ENCODE assay signal across 12 mouse cellular contexts in genomic region chr16:17499249-17499883, GRCm38 (mm10). TPM values are rescaled to one million over a fixed set of nuclear protein-coding genes. Genes with fewer than 3 reads are reported as not detected.
DNase-seq lines count a peak whose midpoint lies in the region; ATAC-seq lines count a peak whose summit lies in the region.
"Had no signal": no experiment of that assay in that cellular context is flagged by ENCODE, and none has a peak within 500 bp of the region (broad histone marks: within the 10 kb centered on the region; RNA-seq: fewer than 3 reads in every experiment).

No protein-coding gene starts in this region.

- no peaks in the 10 kb centered on the region for H3K36me3 ChIP-seq in lung, embryonic 15.5 days
- H3K36me3 ChIP-seq in forebrain, embryonic 11.5 days (ENCODE audit: control insufficient read depth, insufficient read depth, low read length): no peaks in the 10 kb centered on the region
- no peaks in the 10 kb centered on the region for H3K36me3 ChIP-seq in limb, embryonic 10.5 days
- H3K36me3 ChIP-seq in neural tube, embryonic 15.5 days: no peaks in the 10 kb centered on the region
- H3K36me3 ChIP-seq: G1E had no signal

- DNase-seq in lung, postnatal 4 days: no peak
- DNase-seq in forebrain, embryonic 11.5 days (ENCODE audit: low spot score): peak; percentile 80
- peak; percentile 58 for DNase-seq in limb, embryonic 10.5 days (ENCODE audit: low spot score)
- DNase-seq in MN1 (ENCODE audit: low spot score): no peak
- DNase-seq in cerebellum, adult 11 months: no peak
- DNase-seq: heart, postnatal 4 days; lung, postnatal 36 days; thymus, postnatal 25 days had no signal

- no peaks in the 10 kb centered on the region for H3K9me3 ChIP-seq in lung, embryonic 15.5 days
- H3K9me3 ChIP-seq in forebrain, embryonic 11.5 days (ENCODE audit: control insufficient read depth, low read length): no peaks in the 10 kb centered on the region
- no peaks in the 10 kb centered on the region for H3K9me3 ChIP-seq in limb, embryonic 10.5 days (replicated peaks)
- H3K9me3 ChIP-seq in neural tube, embryonic 15.5 days (replicated peaks): no peaks in the 10 kb centered on the region
- H3K9me3 ChIP-seq: G1E had no signal

- 26% methylated on average over 10 of the region's 10 CpGs for WGBS in lung, embryonic 15.5 days
- 20% methylated on average over 10 of the region's 10 CpGs for WGBS in forebrain, embryonic 11.5 days
- 36% methylated on average over 10 of the region's 10 CpGs for WGBS in limb, embryonic 10.5 days
- WGBS in neural tube, embryonic 15.5 days: 18% methylated on average over 10 of the region's 10 CpGs

- H3K9ac ChIP-seq in lung, embryonic 15.5 days: no peak overlapping the region
- no peak overlapping the region for H3K9ac ChIP-seq in forebrain, embryonic 11.5 days (ENCODE audit: low read length)
- H3K9ac ChIP-seq in neural tube, embryonic 15.5 days (replicated peaks): no peak overlapping the region

- no peak overlapping the region for H3K4me2 ChIP-seq in lung, embryonic 15.5 days
- 0 out of 2 replicates have a peak overlapping the region, but pooled peaks have one; percentile 15 for H3K4me2 ChIP-seq in forebrain, embryonic 11.5 days (ENCODE audit: low read depth, low read length, severe bottlenecking)
- peak overlapping the region; percentile 11; the same call in 1 of the 2 replicates for H3K4me2 ChIP-seq in neural tube, embryonic 15.5 days

- 0 out of 2 replicates have a peak, but pooled peaks cover 5% of the 10 kb centered on the region for H3K4me1 ChIP-seq in lung, embryonic 15.5 days
- H3K4me1 ChIP-seq in forebrain, embryonic 11.5 days (replicated peaks; ENCODE audit: control insufficient read depth, insufficient read depth, low read length): no peaks in the 10 kb centered on the region; the same call in 1 of the 2 replicates
- peaks cover 12% of the 10 kb centered on the region for H3K4me1 ChIP-seq in limb, embryonic 10.5 days
- peaks cover 13% of the 10 kb centered on the region for H3K4me1 ChIP-seq in neural tube, embryonic 15.5 days

- ATAC-seq in lung, embryonic 15.5 days (ENCODE audit: borderline replicate concordance, extremely low read depth, low FRiP score, low TSS enrichment): peak; percentile 65; the same call in 1 of the 2 replicates
- ATAC-seq in forebrain, embryonic 11.5 days (replicated peaks; ENCODE audit: low FRiP score): peak; percentile 86
- ATAC-seq in neural tube, embryonic 15.5 days (ENCODE audit: low FRiP score): 0 out of 2 replicates have a peak, but pooled peaks have one; percentile 62

- no peak overlapping the region for H3K4me3 ChIP-seq in lung, embryonic 15.5 days
- no peak overlapping the region for H3K4me3 ChIP-seq in forebrain, embryonic 11.5 days (ENCODE audit: low read depth, low read length)
- H3K4me3 ChIP-seq in limb, embryonic 10.5 days: 0 out of 2 replicates have a peak overlapping the region, but pooled peaks have one; percentile 4
- no peak overlapping the region for H3K4me3 ChIP-seq in neural tube, embryonic 15.5 days (replicated peaks)
- H3K4me3 ChIP-seq: erythroblast, embryonic 14.5 days had no signal

- no peak overlapping the region for H3K27ac ChIP-seq in lung, embryonic 15.5 days
- H3K27ac ChIP-seq in forebrain, embryonic 11.5 days (ENCODE audit: low read depth, low read length): no peak overlapping the region
- peak overlapping the region; percentile 17; the same call in 1 of the 2 replicates for H3K27ac ChIP-seq in limb, embryonic 10.5 days
- no peak overlapping the region for H3K27ac ChIP-seq in neural tube, embryonic 15.5 days (replicated peaks)

- no peaks in the 10 kb centered on the region; the same call in 1 of the 2 replicates for H3K27me3 ChIP-seq in lung, embryonic 15.5 days
- no peaks in the 10 kb centered on the region for H3K27me3 ChIP-seq in forebrain, embryonic 11.5 days (ENCODE audit: control insufficient read depth, insufficient read depth, low read length)
- no peaks in the 10 kb centered on the region for H3K27me3 ChIP-seq in limb, embryonic 10.5 days (ENCODE audit: low read depth, poor library complexity, severe bottlenecking)
- 0 out of 2 replicates have a peak, but pooled peaks cover 5% of the 10 kb centered on the region for H3K27me3 ChIP-seq in neural tube, embryonic 15.5 days (replicated peaks)

RNA-seq across cellular contexts. Expression of gene Lztr1, which starts 9.1 kb away (rescaled TPM):
- 79.9 TPM in 2 replicates for polyA plus RNA-seq in lung, embryonic 15.5 days (2015; fragmentation: Nextera tagmentation; extraction: Ambion mirVana)
- 97.5 and 106 TPM in 2 replicates for polyA plus RNA-seq in forebrain, embryonic 11.5 days (2014; fragmentation: Nextera tagmentation; extraction: Ambion mirVana)
- 78.2 and 89.8 TPM in 2 replicates for polyA plus RNA-seq in limb, embryonic 10.5 days (2016; fragmentation: Nextera tagmentation; extraction: Ambion mirVana)
- 118 and 129 TPM in 2 replicates for polyA plus RNA-seq in neural tube, embryonic 15.5 days (2015; fragmentation: Nextera tagmentation; extraction: Ambion mirVana)

RNA-seq across cellular contexts. Expression of gene Aifm3, which starts 10.0 kb away (rescaled TPM):
- polyA plus RNA-seq in lung, embryonic 15.5 days (2015; fragmentation: Nextera tagmentation; extraction: Ambion mirVana): 3.3 and 3.6 TPM in 2 replicates
- 3.2 and 3.8 TPM in 2 replicates for polyA plus RNA-seq in forebrain, embryonic 11.5 days (2014; fragmentation: Nextera tagmentation; extraction: Ambion mirVana)
- polyA plus RNA-seq in limb, embryonic 10.5 days (2016; fragmentation: Nextera tagmentation; extraction: Ambion mirVana): 0.85 and 1.2 TPM in 2 replicates
- 3.4 and 4.8 TPM in 2 replicates for polyA plus RNA-seq in neural tube, embryonic 15.5 days (2015; fragmentation: Nextera tagmentation; extraction: Ambion mirVana)
- polyA plus RNA-seq: erythroblast, embryonic 14.5 days; G1E had no signal

RNA-seq across cellular contexts. Expression of gene Thap7, which starts 31.6 kb away (rescaled TPM):
- polyA plus RNA-seq in lung, embryonic 15.5 days (2015; fragmentation: Nextera tagmentation; extraction: Ambion mirVana): 54.5 and 56.8 TPM in 2 replicates
- 50.2 and 55.6 TPM in 2 replicates for polyA plus RNA-seq in forebrain, embryonic 11.5 days (2014; fragmentation: Nextera tagmentation; extraction: Ambion mirVana)
- polyA plus RNA-seq in limb, embryonic 10.5 days (2016; fragmentation: Nextera tagmentation; extraction: Ambion mirVana): 47.8 and 58.9 TPM in 2 replicates
- polyA plus RNA-seq in neural tube, embryonic 15.5 days (2015; fragmentation: Nextera tagmentation; extraction: Ambion mirVana): 58.1 and 60.8 TPM in 2 replicates

RNA-seq across cellular contexts. Expression of gene Crkl, which starts 47.6 kb away (rescaled TPM):
- 67.5 and 67.8 TPM in 2 replicates for polyA plus RNA-seq in lung, embryonic 15.5 days (2015; fragmentation: Nextera tagmentation; extraction: Ambion mirVana)
- 96.7 and 102 TPM in 2 replicates for polyA plus RNA-seq in forebrain, embryonic 11.5 days (2014; fragmentation: Nextera tagmentation; extraction: Ambion mirVana)
- 83.6 and 84.0 TPM in 2 replicates for polyA plus RNA-seq in limb, embryonic 10.5 days (2016; fragmentation: Nextera tagmentation; extraction: Ambion mirVana)
- 76.3 and 77.4 TPM in 2 replicates for polyA plus RNA-seq in neural tube, embryonic 15.5 days (2015; fragmentation: Nextera tagmentation; extraction: Ambion mirVana)

Comparison
In these comparisons a context has a peak if more than half of its experiments do, and no peak if none do; other contexts are left out.
1. DNase-seq: peak in forebrain, embryonic 11.5 days (single experiment) and limb, embryonic 10.5 days (single experiment); none in lung, postnatal 4 days (0 of 2), MN1 (single experiment) and cerebellum, adult 11 months (single experiment).
2. Peak in every context shown above with its lines, with median percentiles within 50 percentile points of each other: ATAC-seq.